Mouse (Mus musculus) G1E (cell line): ENCODE results near the gene Otoa. TPM values are rescaled to one million over a fixed set of nuclear protein-coding genes. Genes with fewer than 3 reads are reported as not detected.
A peak's percentile ranks its signal among the peaks of the same experiment; 100 is the strongest.

Source experiments
- ATAC-seq: 2 replicates; pipeline ENCODE4 v1.8.0; 2016; ENCODE audit warnings: mild to moderate bottlenecking; ENCODE audit not compliant: insufficient number of reproducible peaks, poor library complexity, low FRiP score, severe bottlenecking; ENCODE audit errors: extremely low read depth
- DNase-seq: peaks from one replicate; pipeline ENCODE4 v3.0.0; 2012; ENCODE audit warnings: low spot score
- H3K27me3 ChIP-seq: 2 replicates; pipeline ENCODE4 v1.6.1; 2012; ENCODE audit warnings: mild to moderate bottlenecking, low read length, inconsistent platforms; ENCODE audit not compliant: insufficient read depth
- H3K36me3 ChIP-seq: replicated peaks from 2 replicates; pipeline ENCODE3; 2012; ENCODE audit warnings: mild to moderate bottlenecking, inconsistent platforms
- H3K4me1 ChIP-seq: 2 replicates; pipeline ENCODE4 v1.6.1; 2012; ENCODE audit warnings: low read depth, low read length, inconsistent platforms, mixed read lengths; ENCODE audit not compliant: insufficient read depth
- H3K4me3 ChIP-seq: 2 replicates; pipeline ENCODE4 v1.5.1; 2012; ENCODE audit warnings: low read depth, mild to moderate bottlenecking, inconsistent platforms, low read length, moderate library complexity, mixed read lengths
- H3K9me3 ChIP-seq: replicated peaks from 2 replicates; pipeline ENCODE4 v1.6.1; 2012; ENCODE audit warnings: inconsistent platforms
- CTCF ChIP-seq: IDR thresholded peaks from 2 replicates; pipeline ENCODE4 v1.5.1; 2012; ENCODE audit warnings: low read depth, low read length, inconsistent platforms, mixed read lengths
- GATA1 ChIP-seq: IDR thresholded peaks from 2 replicates; pipeline ENCODE4 v1.6.1; 2012; ENCODE audit warnings: borderline replicate concordance, low read length, inconsistent platforms, mixed read lengths
- GATA2 ChIP-seq: IDR thresholded peaks from 2 replicates; pipeline ENCODE4 v1.6.1; 2012; ENCODE audit warnings: low read depth, low read length, inconsistent platforms, borderline replicate concordance
- POLR2AphosphoS5 ChIP-seq: IDR thresholded peaks from 2 replicates; pipeline ENCODE4 v1.6.1; 2012; ENCODE audit warnings: low read depth, low read length, inconsistent platforms; ENCODE audit not compliant: insufficient replicate concordance
- TAL1 ChIP-seq: conservative IDR thresholded peaks from 2 replicates; pipeline ENCODE4 v1.6.1; 2012; ENCODE audit warnings: low read depth, low read length, inconsistent platforms, mixed read lengths
- polyA plus RNA-seq: library from polyadenylated mRNA; stranded (reverse); fragments of >175 nt; gene quantifications from 2 replicates; pipeline ENCODE4 v1.2.3, GENCODE M21; 2012
- total RNA-seq, 2 experiments: library from RNA; stranded (forward) in 1 of 2; stranded (reverse) in 1 of 2; fragments of 200-1000 nt in 1 of 2; fragments of >200 nt in 1 of 2; fragmentation: Nextera tagmentation in 1 of 2; gene quantifications; 2 replicates each; pipeline ENCODE4 v1.2.3; 2014 to 2017

Gene Otoa
- total and polyA plus RNA-seq, 3 experiments: 0.50 to 0.82 (median 0.75) TPM

DNA sequence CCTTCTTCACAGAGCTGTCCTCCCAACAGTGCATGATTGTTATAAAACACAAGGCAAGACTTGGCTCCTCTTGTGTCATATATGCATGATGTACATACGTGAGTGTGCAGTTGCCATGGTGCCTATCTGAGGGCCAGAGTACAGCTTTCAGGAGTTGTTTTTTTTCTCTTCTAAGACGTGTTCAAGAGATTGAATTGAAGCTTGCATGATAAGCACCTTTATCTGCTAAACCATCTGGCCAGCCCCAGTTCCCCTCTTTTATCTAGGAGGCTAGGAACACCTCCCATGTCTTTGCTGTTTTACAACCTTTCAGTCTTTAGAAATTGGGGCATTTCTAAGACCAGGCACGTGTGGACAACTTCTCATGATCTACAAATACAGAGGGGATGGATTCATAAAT lies 30.3 kb downstream of the Otoa start:
- Histone ChIP-seq H3K36me3 (no peaks in the 10 kb centered on the region), H3K9me3 (0 out of 2 replicates have a peak, but pooled peaks cover 3% of the 10 kb centered on the region), H3K4me3 (peak overlapping the region; percentile 2; the same call in 1 of the 2 replicates), H3K4me1 (peaks cover 44% of the 10 kb centered on the region), H3K27me3 (no peaks in the 10 kb centered on the region)
- DNase-seq (peak; percentile 63), ATAC-seq (peak; percentile 95)
- no peak for TF ChIP-seq POLR2AphosphoS5
- peak; percentile 90 for TF ChIP-seq TAL1

DNA sequence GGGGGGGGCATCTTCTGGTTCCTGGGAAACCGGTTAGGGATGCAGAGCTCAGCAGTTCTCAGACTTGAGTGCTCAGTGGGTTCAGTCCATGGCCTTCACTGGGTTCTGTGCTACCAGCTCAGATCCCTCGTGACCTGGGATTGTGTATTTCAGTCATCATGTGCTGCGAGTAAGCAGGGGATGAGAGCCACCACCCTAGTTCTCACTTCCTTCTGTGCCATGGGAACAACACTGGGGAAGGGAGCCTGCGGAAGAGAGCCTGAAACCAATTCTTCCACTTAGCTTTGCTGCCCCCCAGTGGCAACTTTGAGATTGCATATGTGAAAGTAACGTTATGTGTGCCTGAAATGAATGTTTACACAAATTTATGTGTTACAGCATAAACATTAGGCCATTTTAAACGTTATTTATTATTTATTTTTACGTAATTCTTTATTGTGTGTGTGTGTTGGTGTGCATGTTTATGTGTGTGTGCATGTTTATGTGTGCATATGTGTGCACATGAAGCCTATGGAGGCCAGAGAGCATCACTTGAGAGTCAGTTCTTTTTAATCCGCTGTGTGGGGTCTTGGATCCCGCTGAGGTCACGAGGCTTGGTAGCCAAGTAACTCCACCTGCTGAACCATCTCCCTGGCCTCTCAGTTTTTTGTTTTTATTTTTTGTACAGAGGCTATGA lies 38.8 kb downstream of the Otoa start:
- DNase-seq (peak; percentile 63), ATAC-seq (peak; percentile 54; the same call in 1 of the 2 replicates)
- TF ChIP-seq CTCF: peak; percentile 77
- no peak for TF ChIP-seq GATA2
- Histone ChIP-seq H3K9me3 (no peaks in the 10 kb centered on the region), H3K4me1 (peaks cover 15% of the 10 kb centered on the region), H3K4me3 (no peak overlapping the region), H3K27me3 (peaks cover 29% of the 10 kb centered on the region), H3K36me3 (no peaks in the 10 kb centered on the region)

- Histone ChIP-seq H3K4me1 (no peaks in the 10 kb centered on the region; the same call in 1 of the 2 replicates), H3K27me3 (peaks cover 8% of the 10 kb centered on the region), H3K4me3 (no peak overlapping the region), H3K9me3 (no peaks in the 10 kb centered on the region), H3K36me3 (no peaks in the 10 kb centered on the region)
- DNase-seq: no peak
- TF ChIP-seq GATA1: no peak
- TF ChIP-seq CTCF: no peak
- TF ChIP-seq TAL1: no peak
- no peak for TF ChIP-seq POLR2AphosphoS5
- TF ChIP-seq GATA2: no peak
- ATAC-seq: no peak
Measured at GRCm38 (mm10) chr7:121130837-121131236, 49.4 kb downstream of the Otoa start.

DNA sequence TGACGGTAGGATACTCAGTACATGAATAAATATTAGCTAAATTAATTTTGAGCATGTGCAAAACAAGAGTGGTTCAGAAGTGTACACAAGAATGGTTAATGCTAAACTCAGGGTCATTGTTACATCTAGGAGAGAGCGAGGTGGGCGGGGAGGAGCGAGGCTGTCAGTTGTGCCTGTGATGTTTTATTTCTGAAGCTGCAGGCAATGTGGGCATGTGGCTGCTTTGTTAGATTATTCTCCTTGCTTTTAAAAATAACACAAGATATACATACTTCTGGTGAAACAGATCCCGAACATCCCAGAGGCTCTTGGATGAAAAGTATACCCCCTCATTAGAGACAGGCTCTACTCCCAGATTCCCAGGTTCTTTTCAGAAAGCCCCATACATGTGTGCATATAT lies 59.8 kb downstream of the Otoa start:
- ATAC-seq (no peak), DNase-seq (no peak)
- Histone ChIP-seq H3K9me3 (no peaks in the 10 kb centered on the region), H3K36me3 (no peaks in the 10 kb centered on the region), H3K27me3 (peaks cover 17% of the 10 kb centered on the region), H3K4me1 (no peaks in the 10 kb centered on the region), H3K4me3 (no peak overlapping the region)
- no peak for TF ChIP-seq GATA2
- TF ChIP-seq TAL1: no peak
- TF ChIP-seq CTCF: no peak
- no peak for TF ChIP-seq POLR2AphosphoS5
- TF ChIP-seq GATA1: no peak

DNA sequence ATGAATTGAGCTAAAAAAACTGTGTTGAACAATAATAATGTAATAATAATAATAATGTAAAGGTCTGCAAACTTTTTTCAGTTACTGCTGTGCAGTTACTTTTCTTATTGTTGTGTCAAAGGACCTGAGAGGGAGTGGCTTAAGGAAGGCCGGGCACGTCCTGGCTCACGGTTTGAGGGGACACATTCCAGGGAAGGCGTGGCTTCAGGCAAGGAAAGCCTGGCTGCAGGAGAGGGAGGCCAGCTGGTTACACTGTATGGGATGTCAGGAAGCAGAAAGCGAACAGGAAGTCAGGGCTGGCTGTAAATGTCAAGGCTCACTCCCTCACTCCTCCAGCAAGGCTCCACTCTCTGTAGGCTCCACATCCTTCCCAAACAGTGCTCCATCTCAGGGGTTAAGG lies 69.2 kb downstream of the Otoa start:
- Histone ChIP-seq H3K9me3 (no peaks in the 10 kb centered on the region), H3K4me3 (no peak overlapping the region), H3K27me3 (peaks cover 4% of the 10 kb centered on the region; the same call in 1 of the 2 replicates), H3K36me3 (no peaks in the 10 kb centered on the region), H3K4me1 (no peaks in the 10 kb centered on the region)
- DNase-seq (no peak), ATAC-seq (no peak)
- TF ChIP-seq GATA2 (no peak), POLR2AphosphoS5 (no peak), GATA1 (no peak), CTCF (no peak), TAL1 (no peak)

DNA sequence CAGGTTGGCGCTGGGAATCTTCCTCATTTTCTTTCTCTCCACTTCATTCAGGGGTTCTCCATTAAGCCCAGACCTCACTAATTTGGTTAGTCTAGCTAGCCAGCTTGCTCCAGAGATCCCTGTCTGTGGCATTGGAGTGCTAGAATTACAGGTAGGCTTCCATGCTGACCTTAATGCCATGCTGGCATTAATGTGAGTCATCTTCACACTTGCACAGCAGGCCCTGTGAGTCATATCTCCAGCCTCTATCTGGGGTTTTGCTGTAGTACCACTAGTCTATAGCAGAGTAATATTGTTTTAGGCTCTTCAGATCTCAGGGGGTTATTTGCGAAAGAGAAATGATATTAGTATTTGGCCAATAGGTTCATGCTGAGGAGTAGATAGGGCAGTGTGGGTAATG lies 70.7 kb downstream of the Otoa start:
- Histone ChIP-seq H3K9me3 (no peaks in the 10 kb centered on the region), H3K36me3 (no peaks in the 10 kb centered on the region), H3K4me1 (no peaks in the 10 kb centered on the region), H3K4me3 (no peak overlapping the region), H3K27me3 (peaks cover 3% of the 10 kb centered on the region; the same call in 1 of the 2 replicates)
- DNase-seq (no peak), ATAC-seq (no peak)
- TF ChIP-seq GATA1 (no peak), POLR2AphosphoS5 (no peak), TAL1 (no peak), GATA2 (no peak), CTCF (no peak)

DNA sequence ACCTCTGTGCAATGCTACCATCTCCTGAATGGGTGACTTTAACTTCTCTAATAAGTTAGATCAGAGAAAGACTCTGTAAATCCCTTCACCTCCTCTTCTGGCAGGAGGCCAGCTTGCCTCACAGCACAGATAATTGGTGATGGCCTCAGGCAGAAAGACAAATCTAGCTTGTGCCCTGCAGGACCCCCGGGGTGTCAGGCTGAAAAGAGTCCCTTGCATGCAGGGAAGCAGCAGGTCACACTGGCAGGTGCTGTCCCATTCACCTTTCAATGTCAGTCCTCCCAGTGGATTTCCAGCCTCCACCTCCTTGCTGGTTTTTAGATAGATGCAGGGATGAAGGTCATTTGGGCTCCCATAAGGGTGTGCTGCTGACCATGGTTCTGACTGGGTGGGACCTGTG lies 84.2 kb downstream of the Otoa start:
- Histone ChIP-seq H3K4me3 (no peak overlapping the region), H3K27me3 (0 out of 2 replicates have a peak, but pooled peaks cover 3% of the 10 kb centered on the region), H3K4me1 (no peaks in the 10 kb centered on the region), H3K9me3 (peaks cover 5% of the 10 kb centered on the region), H3K36me3 (no peaks in the 10 kb centered on the region)
- no peak for TF ChIP-seq POLR2AphosphoS5
- no peak for TF ChIP-seq CTCF
- TF ChIP-seq GATA2: no peak
- TF ChIP-seq GATA1: no peak
- no peak for TF ChIP-seq TAL1
- no peak for DNase-seq
- no peak for ATAC-seq
